Mouse (Mus musculus): ENCODE results near the gene Isg20l2.

The Isg20l2 gene

DNA sequence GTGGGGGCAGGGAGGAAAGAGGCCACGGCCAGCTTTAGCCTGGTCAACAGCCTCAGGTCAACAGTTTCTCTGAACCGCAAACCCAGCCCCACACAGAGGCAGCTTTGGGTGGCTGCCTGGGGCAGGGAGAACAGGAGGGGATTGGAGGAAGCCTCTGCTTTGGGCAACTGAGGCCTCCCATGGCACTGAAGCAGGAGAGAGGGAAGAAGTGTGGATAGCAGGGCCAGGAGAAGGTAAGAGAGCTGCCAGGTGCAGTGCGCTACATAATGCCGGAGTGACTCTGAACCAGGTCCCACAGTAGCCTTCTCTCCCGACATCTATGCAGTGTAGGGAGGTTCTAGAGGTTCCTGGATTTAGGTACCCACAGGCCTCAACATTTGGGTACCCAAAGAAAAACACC lies 50.6 kb downstream of the Isg20l2 start:
- no peak for DNase-seq

DNA sequence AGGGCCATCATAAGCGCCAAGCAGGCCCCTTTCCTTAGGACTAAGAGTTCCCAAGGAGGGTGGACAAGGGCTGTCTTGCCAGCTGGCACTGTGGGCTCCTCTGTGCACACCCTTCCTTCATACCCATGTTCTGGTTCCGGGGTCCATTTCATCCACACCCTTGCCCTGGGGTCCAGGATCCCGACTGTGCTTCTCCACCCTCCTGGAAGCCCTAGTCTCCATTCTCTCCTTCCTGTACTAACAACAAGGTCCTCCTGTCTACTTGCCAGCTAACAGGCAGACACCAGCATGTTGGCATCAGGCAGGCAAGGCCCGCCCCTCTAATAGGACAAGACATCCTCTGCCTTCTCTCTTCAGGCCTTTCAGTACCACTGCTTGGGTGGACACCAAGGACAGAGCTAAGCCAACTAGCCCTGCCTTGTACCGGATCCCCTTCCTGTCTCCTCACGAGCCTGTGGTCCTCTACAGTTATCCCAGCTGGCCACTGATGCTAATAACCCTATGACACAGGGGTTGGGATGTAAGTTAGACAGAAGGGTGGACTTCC lies 51.2 kb downstream of the Isg20l2 start:
- DNase-seq, result no peak

DNA sequence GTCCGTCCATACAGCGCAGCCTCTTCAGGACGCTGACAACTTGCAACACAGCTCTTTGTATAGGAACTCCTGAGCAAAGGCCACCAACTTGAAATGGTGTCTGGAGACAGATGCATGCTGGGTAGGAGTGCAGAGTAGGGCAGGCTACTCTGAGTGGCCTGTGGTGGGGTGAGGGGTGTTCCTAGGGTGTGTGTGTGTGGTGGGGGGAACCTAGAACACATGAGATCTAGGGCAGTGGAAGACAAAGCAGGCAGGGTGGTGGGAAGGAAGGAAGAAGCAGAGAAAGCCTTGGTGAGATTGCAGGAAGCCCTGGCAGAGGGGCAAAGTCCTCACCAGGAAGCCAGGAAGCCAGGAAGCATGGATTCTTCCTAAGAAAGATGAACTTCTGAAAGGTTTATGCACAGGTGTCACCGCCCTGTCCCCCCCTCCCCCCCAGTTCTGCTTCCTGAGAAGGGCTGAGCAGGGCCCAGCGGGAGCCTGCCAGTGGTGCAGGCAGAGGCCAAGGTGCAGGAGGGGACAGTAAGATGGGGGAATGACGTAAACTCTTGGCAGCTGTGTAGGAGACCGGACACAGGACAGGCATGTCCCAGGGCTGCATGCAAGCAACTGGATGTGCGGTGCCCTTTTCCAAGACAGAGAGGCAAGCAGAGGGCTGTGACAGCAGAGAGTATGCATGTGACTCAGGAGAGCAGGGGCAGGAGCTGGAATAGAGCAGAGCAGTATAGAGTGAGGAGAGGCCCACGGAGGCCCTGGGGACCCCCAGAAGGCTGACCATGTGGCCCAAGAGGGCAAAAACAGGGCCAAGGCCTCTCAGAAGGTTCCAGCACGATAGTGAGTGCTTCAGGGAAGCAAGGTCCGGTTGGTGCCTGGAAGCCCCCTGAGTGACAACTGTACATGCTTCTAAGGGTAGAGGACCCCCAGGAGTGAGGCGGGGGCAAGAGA lies 52.1 kb downstream of the Isg20l2 start:
- no peak for DNase-seq

DNA sequence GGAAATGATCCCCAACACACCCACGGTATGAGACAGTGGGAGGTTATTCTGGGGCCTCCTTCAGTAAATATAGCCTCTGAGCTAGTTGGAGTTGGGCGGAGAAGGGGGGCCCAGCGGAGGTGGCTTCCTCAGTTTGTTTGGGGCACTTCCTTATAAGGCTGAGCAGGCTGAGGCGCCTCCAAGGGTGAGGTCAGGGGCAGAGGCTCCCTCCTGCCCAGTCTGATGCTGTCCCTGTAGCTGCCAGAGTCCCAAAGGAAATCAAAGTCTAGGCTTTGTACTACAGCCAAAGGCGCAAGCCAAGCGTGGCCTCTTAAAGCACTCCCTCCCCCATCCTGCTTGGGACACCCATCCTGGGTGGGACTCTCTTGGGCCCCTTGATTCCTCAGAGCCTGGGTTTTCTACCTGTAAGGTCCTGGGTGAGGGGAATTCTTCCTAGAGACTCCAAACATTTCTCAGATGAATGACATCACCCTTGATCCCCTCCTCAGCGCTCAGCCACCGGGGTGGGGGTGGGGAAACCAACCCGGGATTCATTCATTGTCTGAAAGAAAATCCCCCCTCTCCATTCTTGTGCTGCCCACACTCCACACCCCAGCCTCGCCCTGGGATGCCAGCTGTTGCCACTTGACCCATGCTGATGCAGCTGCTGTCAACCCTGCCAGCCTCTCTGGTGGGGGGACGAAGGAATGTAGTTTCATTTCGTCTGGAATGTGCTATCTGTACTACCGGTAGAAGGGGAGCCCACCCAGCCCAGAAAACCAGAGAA lies 52.9 kb downstream of the Isg20l2 start:
- no peak for DNase-seq

DNA sequence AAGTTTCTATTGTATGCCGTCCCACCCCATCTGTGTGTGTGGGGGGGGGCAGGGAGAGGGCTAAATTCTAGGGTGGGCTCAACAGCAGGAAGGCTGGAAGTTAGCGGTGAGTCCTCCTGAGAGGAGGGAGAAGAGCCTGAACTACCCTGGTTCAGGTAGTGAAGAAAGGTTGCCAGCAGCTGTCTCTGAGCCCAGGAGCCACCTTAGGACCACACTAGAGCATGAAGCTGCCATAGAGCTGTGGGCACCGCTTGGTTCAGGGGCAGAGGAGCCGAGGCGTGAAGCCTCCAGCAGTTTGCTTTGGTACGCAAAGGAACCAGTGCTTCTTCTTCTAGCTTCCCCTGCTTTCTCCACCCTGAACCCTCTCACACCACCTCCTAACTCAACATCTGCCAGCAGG lies 53.5 kb downstream of the Isg20l2 start:
- no peak for DNase-seq

DNA sequence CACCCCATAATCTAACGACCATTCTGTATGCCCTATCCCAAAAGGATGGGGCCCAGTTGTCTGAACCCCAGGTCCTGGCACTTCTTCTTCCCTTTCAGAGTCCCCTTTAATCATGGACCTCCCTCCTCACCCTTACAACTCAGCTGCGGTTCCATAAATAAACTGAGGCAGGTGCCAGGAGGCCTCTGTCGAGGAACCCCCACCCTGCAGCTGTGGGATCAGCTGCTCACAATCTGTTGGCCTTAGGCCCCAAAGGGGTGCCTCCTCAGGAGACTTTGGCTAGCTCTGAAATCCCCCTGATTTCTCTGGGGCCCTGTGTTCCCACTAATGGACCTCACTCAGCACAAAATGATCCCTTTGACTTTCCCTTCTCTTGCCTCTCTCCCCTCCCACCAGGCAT lies 54.0 kb downstream of the Isg20l2 start:
- no peak for DNase-seq

DNA sequence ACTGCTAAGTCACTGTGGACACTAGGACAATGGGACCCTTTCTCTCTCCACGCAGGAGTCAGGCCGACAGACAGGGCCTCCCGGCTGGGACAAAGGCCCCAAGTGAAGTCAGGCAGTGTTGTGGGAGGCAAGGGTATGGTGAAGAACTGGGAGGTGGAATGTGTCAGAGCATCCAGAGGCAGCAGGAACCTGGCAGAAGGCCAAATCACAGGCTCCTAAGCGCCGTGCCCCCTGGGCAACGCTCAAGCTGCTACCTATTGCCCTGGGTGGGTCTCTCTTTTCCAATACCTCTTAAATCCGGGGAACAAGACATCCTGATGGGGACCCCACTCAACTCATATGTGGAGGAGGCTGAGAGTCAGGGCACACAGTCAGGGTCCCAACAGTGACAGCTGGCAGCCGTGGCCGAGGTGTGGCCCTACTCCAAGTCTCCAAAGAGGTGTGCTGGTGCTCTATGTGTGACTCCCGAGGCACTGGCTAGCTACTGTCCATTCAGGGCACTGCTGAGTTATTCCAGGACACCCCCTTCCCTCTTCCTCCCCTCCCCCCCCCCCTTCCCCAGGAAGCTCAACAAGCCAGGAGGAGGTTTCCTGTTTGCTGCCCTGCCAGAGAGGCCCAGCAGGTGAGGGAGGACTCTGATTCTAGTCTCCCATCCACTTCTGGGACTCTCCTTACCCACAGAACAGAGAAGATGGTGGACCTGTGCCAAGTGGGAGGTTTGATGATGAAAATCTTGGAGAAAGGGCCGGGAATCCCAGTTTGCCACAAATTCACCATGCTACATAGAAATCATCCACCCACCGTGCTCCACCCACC lies 55.6 kb downstream of the Isg20l2 start:
- DNase-seq, result no peak

DNA sequence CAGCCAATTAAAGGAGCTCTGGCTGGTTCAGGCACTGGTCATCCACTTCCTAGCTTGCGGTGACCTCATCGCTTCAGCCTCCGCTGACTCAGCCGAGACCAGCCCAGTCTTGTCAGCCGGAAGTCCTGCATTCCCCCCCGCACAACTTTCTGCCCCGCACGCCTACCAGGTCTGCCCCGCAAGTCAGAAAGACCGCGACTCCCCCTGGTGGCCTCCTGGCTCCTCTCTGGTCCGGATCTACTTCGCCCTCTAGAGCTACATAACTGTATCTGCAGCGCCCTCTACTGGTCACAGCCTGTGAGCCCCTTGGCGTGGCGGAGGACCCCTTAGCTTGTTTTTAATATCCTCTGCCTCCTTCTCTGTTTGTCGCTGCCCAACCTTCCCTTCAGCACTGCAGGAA lies 56.8 kb downstream of the Isg20l2 start:
- DNase-seq, result peak; percentile 99

DNA sequence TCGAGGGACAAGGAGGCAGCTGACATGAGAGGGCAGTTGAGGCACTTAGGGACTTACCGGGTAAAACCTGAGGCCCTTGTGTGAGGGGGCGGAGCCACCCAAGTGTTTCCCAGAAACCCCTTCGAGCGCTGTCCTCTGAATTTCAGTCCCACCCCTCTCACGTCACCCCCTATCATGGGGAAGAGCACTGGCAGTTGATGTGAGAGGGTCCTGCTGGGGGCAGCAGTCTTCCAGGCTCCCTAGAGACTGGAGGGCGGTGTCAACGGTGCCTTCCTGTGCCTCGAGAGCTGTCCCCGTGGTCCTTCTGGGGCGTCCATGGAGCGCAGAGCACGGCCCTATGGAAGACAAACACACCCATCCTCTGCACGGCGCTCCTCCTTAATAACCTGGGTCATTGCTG lies 57.5 kb downstream of the Isg20l2 start:
- DNase-seq, result no peak

DNA sequence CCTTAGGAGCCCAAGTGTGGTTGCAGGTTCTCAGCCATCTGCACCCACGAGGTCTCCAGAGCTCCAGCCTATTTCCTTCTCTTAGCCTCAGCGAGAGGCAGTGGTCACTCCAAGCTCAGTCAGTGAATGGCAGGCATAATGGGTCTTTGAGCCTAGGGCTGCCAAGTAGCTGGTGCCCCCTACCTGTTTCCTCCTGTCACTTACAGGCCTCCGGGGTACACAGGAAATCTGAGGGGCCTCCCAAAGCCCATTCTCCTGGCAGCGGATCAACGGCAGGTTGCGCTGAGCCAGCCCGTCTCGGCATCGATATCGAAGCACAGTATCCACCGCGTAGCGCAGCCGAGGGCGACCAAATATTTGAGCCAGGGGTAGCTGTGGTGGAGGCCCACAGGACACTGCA lies 58.0 kb downstream of the Isg20l2 start:
- DNase-seq, result no peak

DNA sequence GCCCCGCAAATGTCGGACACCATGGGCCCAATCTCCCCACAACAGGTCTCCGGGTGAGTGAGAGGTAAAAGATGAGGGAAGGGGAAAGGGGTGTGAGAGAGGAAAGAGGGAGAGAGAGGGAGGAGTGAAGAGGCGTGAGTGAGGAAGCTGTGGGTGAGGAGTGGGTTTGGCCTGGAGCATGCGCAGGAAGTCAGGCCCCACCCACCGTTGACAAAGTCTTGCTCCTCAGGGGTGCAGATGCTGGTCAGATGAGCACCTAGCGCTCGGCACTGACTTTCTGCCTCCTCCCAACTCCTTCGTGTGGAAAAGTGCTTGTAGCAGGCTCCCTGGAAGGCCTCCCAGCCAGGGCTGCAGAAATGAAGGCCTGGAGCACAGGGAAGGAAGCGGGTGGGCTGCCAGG lies 59.8 kb downstream of the Isg20l2 start:
- no peak for DNase-seq

Measured in right cerebral cortex, postnatal 14 days (tissue).